Mouse (Mus musculus) c-Kit-positive CD71-negative TER-119-negative erythroid progenitor cells, embryonic 14.5 days (primary cell): ENCODE measurements around the gene Creb3l1.

ENCODE experiments used
- DNase-seq: peaks from one replicate; pipeline ENCODE4 v3.0.0-alpha.2; 2013; ENCODE audit warnings: low read depth

Creb3l1 gene

GRCm38 (mm10) chr2:92030554-92030953 is 6.3 kb upstream of the Creb3l1 start:
- DNase-seq, result no peak

- no peak for DNase-seq
Measured at GRCm38 (mm10) chr2:92029387-92030133, 5.3 kb upstream of the Creb3l1 start.

GRCm38 (mm10) chr2:92027811-92028590 is 3.7 kb upstream of the Creb3l1 start:
- no peak for DNase-seq

GRCm38 (mm10) chr2:92025966-92026365 is 1.7 kb upstream of the Creb3l1 start:
- no peak for DNase-seq

GRCm38 (mm10) chr2:92025202-92025601 is 900 bp upstream of the Creb3l1 start:
- no peak for DNase-seq

GRCm38 (mm10) chr2:92023362-92024273 is 684 bp downstream of the Creb3l1 start:
- no peak for DNase-seq

GRCm38 (mm10) chr2:92020676-92021265 is 3.5 kb downstream of the Creb3l1 start:
- DNase-seq, result no peak

- no peak for DNase-seq
Measured at GRCm38 (mm10) chr2:92017440-92017839, 6.9 kb downstream of the Creb3l1 start.

- no peak for DNase-seq
Measured at GRCm38 (mm10) chr2:92016981-92017380, 7.3 kb downstream of the Creb3l1 start.

GRCm38 (mm10) chr2:92014891-92015290 is 9.4 kb downstream of the Creb3l1 start:
- DNase-seq, result no peak

GRCm38 (mm10) chr2:92014248-92014647 is 10.1 kb downstream of the Creb3l1 start:
- no peak for DNase-seq

GRCm38 (mm10) chr2:92012768-92013445 is 11.4 kb downstream of the Creb3l1 start:
- no peak for DNase-seq

- DNase-seq, result no peak
Measured at GRCm38 (mm10) chr2:92011424-92012353, 12.6 kb downstream of the Creb3l1 start.

GRCm38 (mm10) chr2:92008623-92009404 is 15.5 kb downstream of the Creb3l1 start:
- DNase-seq, result no peak

GRCm38 (mm10) chr2:92007933-92008622 is 16.2 kb downstream of the Creb3l1 start:
- DNase-seq, result peak; percentile 96

GRCm38 (mm10) chr2:92006983-92007921 is 17.1 kb downstream of the Creb3l1 start:
- DNase-seq, result no peak

GRCm38 (mm10) chr2:92006491-92006890 is 17.8 kb downstream of the Creb3l1 start:
- DNase-seq, result no peak

GRCm38 (mm10) chr2:92004617-92005016 is 19.7 kb downstream of the Creb3l1 start:
- DNase-seq, result no peak
